Mouse (Mus musculus) kidney, embryonic 16.5 days (tissue): ENCODE data around the gene Aspdh. TPM values are rescaled to one million over a fixed set of nuclear protein-coding genes. Genes with fewer than 3 reads are reported as not detected.

Experiments used
- microRNA-seq: library from miRNA; unstranded; fragments of <30 nt; microRNA quantifications from one replicate; pipeline ENCODE4, GENCODE M21; 2016
- polyA plus RNA-seq: library from polyadenylated mRNA; unstranded; fragments of >200 nt; fragmentation: Nextera tagmentation; extraction: Ambion mirVana; gene quantifications from 2 replicates; pipeline ENCODE4 v1.2.1, GENCODE M21; 2015

Gene Aspdh
- polyA plus RNA-seq, 1 experiment from 2014 or later = 6.9 TPM

Small RNA genes lying within 50 kb of the gene (microRNA-seq; reads per million reads assigned to microRNA genes)
- gene Mir7052 = 0.79 reads per million

Other genes starting within 250 kb of the Aspdh start
- 0.15 TPM in 1 of 2 replicates, not detected in the other for gene Klk1b5, start 249.4 kb upstream of the Aspdh start, polyA plus RNA-seq
- 7.2 and 10.9 TPM in 2 replicates for gene Klk1, start 240.0 kb upstream of the Aspdh start, polyA plus RNA-seq
- gene Gm36864, start 229.2 kb upstream of the Aspdh start, polyA plus RNA-seq = 0.26 TPM in 1 of 2 replicates, not detected in the other
- 1.9 and 2.0 TPM in 2 replicates for gene 1700028J19Rik, start 218.7 kb upstream of the Aspdh start, polyA plus RNA-seq
- 178 and 180 TPM in 2 replicates for gene 2410002F23Rik, start 218.7 kb upstream of the Aspdh start, polyA plus RNA-seq
- gene Acp4, start 208.0 kb upstream of the Aspdh start, polyA plus RNA-seq = not detected in 2 replicates
- gene Gm15517, start 203.9 kb upstream of the Aspdh start, polyA plus RNA-seq = not detected in 2 replicates
- gene Clec11a, start 158.5 kb upstream of the Aspdh start, polyA plus RNA-seq = 3.6 and 5.8 TPM in 2 replicates
- 1.5 and 1.7 TPM in 2 replicates for gene Shank1, start 155.1 kb upstream of the Aspdh start, polyA plus RNA-seq
- 2.7 and 3.4 TPM in 2 replicates for gene Syt3, start 81.3 kb upstream of the Aspdh start, polyA plus RNA-seq
- gene 1700008O03Rik, start 79.6 kb upstream of the Aspdh start, polyA plus RNA-seq = 0.64 and 1.1 TPM in 2 replicates
- 0.25 and 0.32 TPM in 2 replicates for gene Lrrc4b, start 36.4 kb upstream of the Aspdh start, polyA plus RNA-seq
- gene Josd2, start 2.6 kb downstream of the Aspdh start, polyA plus RNA-seq = 88.1 and 89.5 TPM in 2 replicates
- gene Emc10, start 31.1 kb downstream of the Aspdh start, polyA plus RNA-seq = 117 and 127 TPM in 2 replicates
- gene Fam71e1, start 31.2 kb downstream of the Aspdh start, polyA plus RNA-seq = 15.4 and 17.8 TPM in 2 replicates
- 0.12 and 0.14 TPM in 2 replicates for gene Mybpc2, start 59.3 kb downstream of the Aspdh start, polyA plus RNA-seq
- 0.10 and 0.11 TPM in 2 replicates for gene Spib, start 66.7 kb downstream of the Aspdh start, polyA plus RNA-seq
- gene Pold1, start 83.5 kb downstream of the Aspdh start, polyA plus RNA-seq = 105 and 107 TPM in 2 replicates
- 93.1 and 94.3 TPM in 2 replicates for gene Nr1h2, start 88.6 kb downstream of the Aspdh start, polyA plus RNA-seq
- gene Napsa, start 107.0 kb downstream of the Aspdh start, polyA plus RNA-seq = 70.0 and 83.8 TPM in 2 replicates
- 0.11 and 0.14 TPM in 2 replicates for gene Kcnc3, start 125.3 kb downstream of the Aspdh start, polyA plus RNA-seq
- gene Myh14, start 205.5 kb downstream of the Aspdh start, polyA plus RNA-seq = 1.7 and 2.0 TPM in 2 replicates
- gene Izumo2, start 243.4 kb downstream of the Aspdh start, polyA plus RNA-seq = not detected in 2 replicates